Mouse (Mus musculus) left cerebral cortex, adult 8-10 months (tissue): Measurements from ENCODE around the gene Capn13. TPM values are rescaled to one million over a fixed set of nuclear protein-coding genes. Genes with fewer than 3 reads are reported as not detected.
A peak's percentile ranks its signal among the peaks of the same experiment; 100 is the strongest.
"Not testable (repeated sequence)": the region's sequence is repeated elsewhere in the genome, so short reads cannot be mapped to it uniquely, and the experiment has no call there.

Experiments
- DNase-seq, 2 experiments: peaks; one replicate each; pipeline ENCODE4 v3.0.0; 2022; ENCODE audit warnings: low spot score in 2 of 2
- total RNA-seq, 4 experiments: library from RNA; stranded (reverse); gene quantifications; 2 replicates each; pipeline ENCODE4 v1.2.4; 2022

Capn13 gene
- total RNA-seq, 4 experiments from 2014 or later: not detected

DNA sequence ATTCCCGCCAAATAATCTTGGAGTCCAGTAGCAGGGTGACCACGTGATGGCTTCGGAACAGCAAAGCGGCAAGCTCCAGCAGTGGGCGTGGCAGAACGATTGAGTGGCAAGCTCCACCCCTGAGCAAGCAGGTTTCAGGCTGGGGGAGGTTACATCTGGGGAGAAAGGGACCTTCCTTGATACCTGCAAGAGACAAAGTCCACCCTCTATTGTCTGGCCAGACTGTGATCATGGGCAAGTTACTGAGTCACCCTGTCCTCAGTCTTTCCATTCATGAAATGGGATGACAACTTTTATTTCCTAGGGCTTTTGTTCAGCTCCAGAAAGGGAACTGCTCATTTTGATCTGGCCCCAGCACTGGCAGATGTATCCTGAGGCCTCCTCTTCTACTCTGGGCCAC, 118.0 kb downstream of the Capn13 start:
- peak in 1 of 2 experiments; percentile 1 for DNase-seq

GRCm38 (mm10) chr17:73277770-73278169, 122.9 kb downstream of the Capn13 start:
- DNase-seq: peak in 1 of 2 experiments; percentile 3

DNA sequence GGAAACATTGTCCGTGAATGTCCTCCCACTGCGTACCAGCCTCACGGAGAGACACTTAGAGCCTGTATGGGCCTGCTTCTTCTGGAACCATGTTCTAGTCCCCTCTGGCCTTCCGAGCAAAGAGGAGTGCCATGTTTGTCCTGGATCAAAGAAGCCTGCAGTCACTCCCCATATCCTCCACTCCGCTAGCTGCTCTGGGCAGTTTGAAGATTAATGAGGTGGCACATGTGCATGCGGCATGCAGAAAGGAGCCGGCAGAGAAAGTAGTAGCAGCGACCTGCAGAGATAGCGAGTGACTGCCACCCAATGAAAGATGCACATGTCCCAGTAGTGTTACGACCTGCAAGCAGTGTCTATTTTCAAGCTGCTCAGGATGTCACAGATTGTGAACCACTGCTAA, 125.6 kb downstream of the Capn13 start:
- peak in 1 of 2 experiments; percentile 1 for DNase-seq

- DNase-seq: no peak
These were observed 126.9 kb downstream of the Capn13 start for GRCm38 (mm10) chr17:73273809-73274208.

- DNase-seq: peak in 1 of 2 experiments; percentile 93
These were observed 128.7 kb downstream of the Capn13 start for GRCm38 (mm10) chr17:73271797-73272600.

GRCm38 (mm10) chr17:73270871-73271796, 129.5 kb downstream of the Capn13 start:
- DNase-seq: peak in 1 of 2 experiments; percentile 30

DNA sequence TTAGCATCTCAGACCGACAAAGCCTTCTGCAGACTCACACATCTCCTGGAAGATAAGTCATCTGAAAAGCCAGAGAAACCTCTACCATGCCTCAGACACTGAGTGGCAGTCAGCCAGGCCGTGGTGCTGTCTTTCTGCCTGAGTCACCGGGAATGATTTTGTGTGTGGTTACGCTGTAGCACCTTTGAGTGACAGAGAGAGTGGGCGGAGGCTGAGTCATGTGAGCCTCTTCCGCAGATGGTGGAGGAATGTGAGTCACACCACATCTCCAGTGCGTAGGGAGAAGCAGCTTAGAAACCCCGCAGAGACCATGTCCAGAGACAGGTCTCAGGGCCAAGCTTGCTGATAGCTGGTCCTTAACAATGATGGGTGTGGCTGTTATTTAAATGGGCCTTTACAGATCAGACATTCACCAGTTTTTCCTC, 137.6 kb downstream of the Capn13 start:
- DNase-seq: peak; percentile 53 to 93

- no peak for DNase-seq
These were observed 138.1 kb downstream of the Capn13 start for GRCm38 (mm10) chr17:73262558-73262957.

- not testable (repeated sequence) for DNase-seq
These were observed 141.4 kb downstream of the Capn13 start for GRCm38 (mm10) chr17:73259258-73259657.

DNA sequence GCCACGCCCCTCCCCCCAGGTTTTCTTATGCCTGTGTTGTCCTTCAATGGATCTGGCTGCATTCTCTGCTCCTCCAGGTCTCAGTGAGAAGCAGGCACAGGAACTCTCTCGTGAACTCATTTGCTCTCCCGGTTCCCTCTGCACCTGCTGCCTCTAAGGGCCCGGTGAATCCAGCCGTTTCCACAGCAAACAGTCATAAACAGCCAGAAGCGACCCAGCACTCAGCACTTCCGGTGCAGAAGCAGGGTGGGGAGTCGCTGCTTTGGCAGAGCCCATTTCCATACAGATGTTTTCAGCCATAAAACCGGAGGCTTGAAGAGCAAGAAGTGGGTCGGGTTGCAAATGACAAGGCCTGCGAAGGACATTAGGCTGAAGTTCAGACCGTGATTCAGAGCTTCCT, 142.0 kb downstream of the Capn13 start:
- no peak for DNase-seq
